Mouse (Mus musculus) testis, adult 2 months (tissue): ENCODE results near the gene Hpd.

Experiments
- CTCF ChIP-seq: fragments of 200-500 bp; IDR thresholded peaks from 2 replicates; pipeline ENCODE4 v1.5.1; 2012; ENCODE audit warnings: low read depth, mild to moderate bottlenecking, inconsistent platforms, low read length, moderate library complexity; ENCODE audit not compliant: control insufficient read depth, insufficient read depth, insufficient replicate concordance
- POLR2A ChIP-seq: fragments of 200-500 bp; IDR thresholded peaks from 2 replicates; pipeline ENCODE4 v1.6.1; 2012; ENCODE audit warnings: low read depth, mild to moderate bottlenecking, inconsistent platforms, low read length, moderate library complexity; ENCODE audit not compliant: control insufficient read depth

GRCm38 (mm10) chr5:123190912-123191311 is 8.4 kb upstream of the Hpd start:
- TF ChIP-seq POLR2A: no peak
- no peak for TF ChIP-seq CTCF
